Mouse (Mus musculus) stomach, postnatal 0 days (tissue): ENCODE results near the gene Wdr37.
A peak's percentile ranks its signal among the peaks of the same experiment; 100 is the strongest.

Experiments
- CTCF ChIP-seq: IDR thresholded peaks from 2 replicates; pipeline ENCODE4 v1.5.1; 2016; ENCODE audit warnings: antibody characterized with exemption, low read depth, mild to moderate bottlenecking, moderate library complexity
- EP300 ChIP-seq: optimal IDR thresholded peaks from 2 replicates; pipeline ENCODE3; 2016; ENCODE audit warnings: antibody characterized with exemption

DNA sequence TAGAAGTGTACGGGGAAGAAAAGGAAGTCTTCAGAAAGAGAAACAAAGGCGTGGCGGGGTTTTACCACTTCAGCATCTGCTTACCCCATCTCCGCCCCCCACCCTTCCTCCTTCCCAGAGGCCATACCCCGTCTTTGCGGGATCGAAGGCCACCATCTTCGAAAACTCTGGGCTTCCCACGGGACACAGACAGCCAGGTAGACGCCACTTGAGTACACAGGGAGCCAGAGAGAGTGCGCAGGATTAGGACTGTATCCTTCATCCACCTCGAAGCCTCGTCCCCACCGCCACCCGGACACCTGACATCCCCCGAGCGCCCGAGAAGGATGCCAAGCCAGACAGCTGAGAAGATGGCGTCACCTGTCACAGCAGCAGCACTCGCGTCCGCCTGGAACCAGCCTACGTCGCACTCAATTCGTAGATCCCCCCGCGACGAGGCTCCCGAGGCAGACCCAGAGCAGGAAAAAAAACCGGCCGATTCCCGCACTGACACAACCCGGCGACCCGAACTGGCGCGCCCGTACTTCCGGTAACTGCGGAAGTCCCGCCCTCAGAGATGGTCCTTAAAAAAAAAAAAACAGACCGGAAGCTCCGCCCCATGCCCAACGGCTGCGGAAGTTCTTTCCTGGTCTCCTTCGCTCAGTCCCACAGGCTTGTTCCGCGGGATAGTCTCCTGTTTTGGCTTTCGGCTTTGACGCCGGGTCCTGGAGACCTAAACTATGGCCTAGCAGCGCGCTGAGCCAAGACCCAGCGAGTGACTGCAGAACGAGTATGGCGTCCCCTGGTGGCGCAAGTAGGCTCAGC is 997 bp downstream of the Wdr37 start:
- TF ChIP-seq CTCF (peak; percentile 99), EP300 (peak; percentile 62)
